Mouse (Mus musculus) olfactory bulb, adult 2 months (tissue): ENCODE data around the gene Asphd1. TPM values are rescaled to one million over a fixed set of nuclear protein-coding genes. Genes with fewer than 3 reads are reported as not detected.

Experiments
- H3K27ac ChIP-seq: fragments of 200-500 bp; 2 replicates; pipeline ENCODE4 v1.5.1; 2012; ENCODE audit warnings: low read depth, low read length; ENCODE audit not compliant: insufficient read depth
- H3K4me1 ChIP-seq: fragments of 200-500 bp; 2 replicates; pipeline ENCODE4 v1.6.1; 2012; ENCODE audit warnings: low read length; ENCODE audit not compliant: control insufficient read depth, insufficient read depth
- H3K4me3 ChIP-seq: fragments of 200-500 bp; 2 replicates; pipeline ENCODE4 v1.5.1; 2012; ENCODE audit warnings: mild to moderate bottlenecking, low read depth, low read length, moderate library complexity; ENCODE audit not compliant: insufficient read depth
- CTCF ChIP-seq: fragments of 200-500 bp; IDR thresholded peaks from 2 replicates; pipeline ENCODE4 v1.5.1; 2012; ENCODE audit warnings: low read depth, mild to moderate bottlenecking, low read length, moderate library complexity; ENCODE audit not compliant: insufficient read depth
- POLR2A ChIP-seq: fragments of 200-500 bp; IDR thresholded peaks from 2 replicates; pipeline ENCODE4 v1.6.1; 2012; ENCODE audit warnings: mild to moderate bottlenecking, low read depth, low read length, moderate library complexity; ENCODE audit not compliant: insufficient read depth
- WGBS: fragments of 180-500 bp; shearing (Covaris S2); methylation state at CpG from one replicate; pipeline ENCODE4 v1.1.7; 2018; 5-methylcytosine and 5-hydroxymethylcytosine counted together
- polyA plus RNA-seq: library from polyadenylated mRNA; stranded (reverse); fragments of >200 nt; gene quantifications from 2 replicates; pipeline ENCODE4 v1.2.4, GENCODE M21; 2012; ENCODE audit warnings: low replicate concordance; ENCODE audit not compliant: missing spikeins, insufficient read depth, insufficient read length

Gene Asphd1
- polyA plus RNA-seq: not detected in 2 replicates

DNA sequence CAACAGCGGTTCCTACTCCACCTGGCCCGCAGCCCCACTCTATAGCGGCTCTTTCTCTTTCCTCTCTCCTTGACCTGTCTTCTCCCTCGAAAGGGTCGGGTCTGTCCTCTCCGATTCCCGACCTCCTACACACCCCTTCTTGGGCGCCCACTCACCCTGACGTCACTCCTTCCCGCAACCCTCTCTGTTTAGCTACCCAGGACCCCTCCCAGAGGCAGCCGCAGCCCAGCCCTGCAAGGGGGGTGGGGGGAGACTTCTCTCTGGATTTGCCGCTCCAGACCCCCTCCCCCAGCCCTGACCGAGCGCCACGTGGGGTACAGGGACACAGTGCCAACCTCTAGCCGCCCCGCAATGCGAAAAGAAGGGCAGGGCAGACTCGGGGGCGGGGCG, at the start of gene Asphd1:
Asphd1 (minus strand) TSS at position 180 of the 390 bp plus-strand sequence.
- peak within 1 kb of the TSS; percentile 95 for H3K27ac ChIP-seq
- H3K4me1 ChIP-seq: peaks cover 49% of the 10 kb centered on the region
- H3K4me3 ChIP-seq: peak within 1 kb of the TSS; percentile 81
- TF ChIP-seq POLR2A (no peak), CTCF (no peak)
- 2% methylated on average over 21 of the region's 21 CpGs for WGBS

DNA sequence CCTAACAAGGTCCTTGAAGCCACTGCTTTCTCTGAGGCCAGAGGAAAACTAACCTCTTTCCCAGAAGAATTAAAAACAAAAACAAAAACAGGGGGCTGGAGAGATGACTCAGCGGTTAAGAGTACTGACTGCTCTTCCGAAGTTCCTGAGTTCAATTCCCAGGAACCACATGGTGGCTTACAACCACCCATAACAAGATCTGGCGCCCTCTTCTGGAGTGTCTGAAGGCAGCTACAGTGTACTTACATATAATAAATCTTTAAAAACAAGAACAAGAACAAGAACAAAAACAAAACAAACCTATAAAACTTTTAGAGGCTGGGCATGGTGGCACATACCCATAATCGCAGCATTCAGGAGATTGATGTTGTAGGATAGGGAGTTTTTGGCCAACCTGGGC, 47.1 kb upstream of the Asphd1 start:
- Histone ChIP-seq H3K4me3 (no peak overlapping the region), H3K4me1 (no peaks in the 10 kb centered on the region), H3K27ac (no peak overlapping the region)
- 88% methylated on average over 4 of the region's 4 CpGs for WGBS
- no peak for TF ChIP-seq POLR2A
- no peak for TF ChIP-seq CTCF

DNA sequence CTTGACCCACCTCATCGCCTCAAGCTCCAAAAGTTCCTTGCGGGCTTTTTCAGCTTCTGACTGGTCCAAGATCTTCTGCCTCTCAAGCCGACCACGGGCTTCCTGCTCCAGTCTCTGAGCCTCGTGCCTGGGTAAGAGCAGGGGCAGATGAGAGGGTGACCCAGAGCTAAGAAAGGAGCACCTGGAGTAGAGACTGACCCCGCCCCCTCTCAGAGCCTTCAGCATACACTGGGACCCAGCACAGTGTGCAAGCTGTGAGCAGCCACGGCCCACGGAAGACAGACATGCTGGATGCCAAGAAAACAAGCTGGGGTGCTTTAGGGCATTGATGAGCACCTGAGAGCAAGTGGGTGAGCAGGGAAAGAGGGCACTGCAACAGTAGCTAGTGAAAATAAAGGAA, 39.4 kb upstream of the Asphd1 start:
- Histone ChIP-seq H3K4me3 (no peak overlapping the region), H3K4me1 (peaks cover 4% of the 10 kb centered on the region), H3K27ac (no peak overlapping the region)
- no peak for TF ChIP-seq POLR2A
- TF ChIP-seq CTCF: no peak
- WGBS: 75% methylated on average over 8 of the region's 8 CpGs

DNA sequence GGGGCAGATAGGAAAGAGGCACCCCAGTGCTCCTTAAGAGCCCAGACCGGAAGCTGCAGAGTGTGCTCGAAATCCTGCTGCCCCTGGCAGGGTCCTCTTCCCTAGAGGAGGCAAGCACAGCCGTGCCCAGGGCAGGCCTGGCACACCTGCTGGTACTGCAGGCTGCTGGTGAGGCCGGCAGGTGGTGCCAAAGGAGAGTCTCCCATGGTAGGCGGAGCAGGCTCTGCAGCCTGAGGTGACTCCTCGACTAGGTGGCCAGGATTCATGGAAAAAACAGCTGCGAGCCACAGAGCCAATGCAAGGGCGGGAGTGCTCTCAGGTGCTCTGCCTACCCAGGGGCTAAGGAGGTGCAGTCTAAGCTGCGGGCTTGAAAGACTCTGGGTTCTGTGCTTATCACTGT, 36.9 kb upstream of the Asphd1 start:
- no peak overlapping the region for H3K4me3 ChIP-seq
- 45% methylated on average over 9 of the region's 9 CpGs for WGBS
- peak; percentile 35; the same call in 1 of the 2 replicates for TF ChIP-seq CTCF
- TF ChIP-seq POLR2A: no peak
- no peak overlapping the region for H3K27ac ChIP-seq
- H3K4me1 ChIP-seq: peaks cover 4% of the 10 kb centered on the region

DNA sequence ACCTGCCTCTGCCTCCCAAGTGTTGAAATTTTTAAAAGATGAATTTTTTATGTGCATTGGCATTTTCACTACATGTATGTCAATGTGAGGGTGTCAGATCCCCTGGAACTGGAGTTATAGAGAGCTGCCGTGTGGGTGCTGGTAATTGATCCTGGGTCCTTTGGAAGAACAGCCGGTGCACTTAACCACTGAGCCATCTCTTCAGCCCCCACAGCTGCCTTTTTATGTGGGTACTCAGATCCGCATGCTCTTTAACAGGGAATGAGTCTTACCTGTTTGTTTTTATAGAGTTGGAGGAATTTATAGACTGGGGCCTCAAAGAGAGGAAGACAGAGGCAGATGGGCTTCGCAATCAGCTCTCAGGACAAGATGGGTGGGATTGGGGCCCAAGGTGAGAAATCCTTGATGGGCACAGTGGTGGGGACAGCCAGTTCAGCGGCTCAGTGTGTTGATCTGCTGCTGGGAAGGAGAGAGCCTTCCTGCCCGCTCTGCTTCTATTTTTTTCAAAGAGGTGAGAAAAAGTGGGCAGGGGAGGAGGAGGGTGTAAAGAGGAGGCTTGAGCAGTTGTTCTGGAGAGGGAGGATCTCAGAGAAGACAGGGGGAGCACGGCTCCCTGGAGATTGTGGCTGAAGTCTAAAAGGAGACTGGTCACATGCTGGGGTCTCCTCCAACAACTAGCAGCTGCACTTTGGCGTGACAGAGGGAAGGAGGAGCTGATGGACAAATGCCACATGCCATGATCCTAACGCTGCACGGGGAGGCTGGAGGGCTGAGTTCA, 35.5 kb upstream of the Asphd1 start:
- Histone ChIP-seq H3K4me1 (peaks cover 4% of the 10 kb centered on the region), H3K27ac (no peak overlapping the region), H3K4me3 (no peak overlapping the region)
- WGBS: 55% methylated on average over 10 of the region's 10 CpGs
- no peak for TF ChIP-seq CTCF
- no peak for TF ChIP-seq POLR2A

DNA sequence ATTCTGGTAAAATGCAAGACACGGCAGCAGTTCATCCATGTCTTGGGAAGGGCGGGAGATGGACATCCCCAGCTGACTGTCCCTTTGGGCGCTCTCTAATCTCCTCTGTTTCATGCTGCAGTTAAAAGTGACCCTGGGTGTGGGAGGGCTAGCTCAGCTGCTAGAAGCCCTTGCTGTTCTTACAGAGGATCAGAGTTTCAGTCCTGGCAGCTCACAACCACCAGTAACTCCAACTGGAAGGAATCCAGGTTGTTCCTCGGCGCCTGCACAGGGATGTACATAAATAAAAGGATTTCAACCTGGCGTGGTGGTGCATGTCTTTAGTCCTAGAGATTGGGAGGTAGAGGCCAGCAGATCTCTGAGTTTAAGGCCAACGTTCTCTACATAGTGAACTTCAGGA, 33.7 kb upstream of the Asphd1 start:
- WGBS: 75% methylated on average over 7 of the region's 7 CpGs

DNA sequence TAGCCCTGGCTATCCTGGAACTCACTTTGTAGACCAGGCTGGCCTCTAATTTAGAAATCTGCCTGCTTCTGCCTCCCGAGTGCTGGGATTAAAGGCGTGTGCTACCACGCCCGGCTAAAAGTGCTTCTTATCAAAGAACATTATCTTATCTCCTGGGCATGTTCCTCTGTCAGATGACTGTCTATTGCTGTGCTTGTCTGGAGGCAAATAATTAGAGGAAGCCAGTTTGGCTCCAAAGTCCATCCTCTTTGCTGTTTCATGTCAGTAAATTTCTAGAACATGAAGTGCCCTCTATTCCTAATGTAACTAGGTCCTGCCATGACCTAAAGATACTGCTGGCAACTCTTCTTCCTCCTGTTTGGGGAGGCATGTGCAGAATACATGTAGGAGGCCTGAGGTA, 32.7 kb upstream of the Asphd1 start:
- WGBS: 96% methylated on average over 4 of the region's 4 CpGs
- H3K4me3 ChIP-seq: no peak overlapping the region
- H3K4me1 ChIP-seq: peaks cover 7% of the 10 kb centered on the region
- H3K27ac ChIP-seq: no peak overlapping the region
- TF ChIP-seq CTCF: no peak
- TF ChIP-seq POLR2A: no peak

More for the DNA sequence above, 33.7 kb upstream of the Asphd1 start:
- TF ChIP-seq POLR2A (no peak), CTCF (no peak)
- Histone ChIP-seq H3K27ac (no peak overlapping the region), H3K4me3 (no peak overlapping the region), H3K4me1 (peaks cover 6% of the 10 kb centered on the region)

DNA sequence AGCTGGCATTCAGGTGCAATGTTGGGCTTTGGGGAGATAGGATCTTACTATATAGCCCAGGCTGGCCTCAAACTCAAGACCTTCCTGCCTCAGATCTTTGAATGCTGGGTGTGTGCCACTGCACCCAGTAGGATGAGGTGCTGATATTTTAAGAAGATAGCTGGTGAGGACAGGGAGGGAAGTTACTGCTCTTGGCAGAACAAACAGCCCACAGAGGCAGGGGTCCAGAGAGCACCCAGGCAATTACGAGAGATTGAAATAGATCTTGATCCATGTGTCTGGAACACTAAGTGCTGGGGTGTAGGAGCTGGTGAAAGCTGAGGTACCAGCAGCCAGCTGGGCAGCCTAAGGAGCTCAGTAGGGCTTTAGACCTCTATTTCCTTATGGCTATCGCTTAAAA, 32.2 kb upstream of the Asphd1 start:
- 84% methylated on average over 2 of the region's 2 CpGs for WGBS
- Histone ChIP-seq H3K4me3 (no peak overlapping the region), H3K27ac (no peak overlapping the region), H3K4me1 (peaks cover 7% of the 10 kb centered on the region)
- TF ChIP-seq CTCF (no peak), POLR2A (no peak)

DNA sequence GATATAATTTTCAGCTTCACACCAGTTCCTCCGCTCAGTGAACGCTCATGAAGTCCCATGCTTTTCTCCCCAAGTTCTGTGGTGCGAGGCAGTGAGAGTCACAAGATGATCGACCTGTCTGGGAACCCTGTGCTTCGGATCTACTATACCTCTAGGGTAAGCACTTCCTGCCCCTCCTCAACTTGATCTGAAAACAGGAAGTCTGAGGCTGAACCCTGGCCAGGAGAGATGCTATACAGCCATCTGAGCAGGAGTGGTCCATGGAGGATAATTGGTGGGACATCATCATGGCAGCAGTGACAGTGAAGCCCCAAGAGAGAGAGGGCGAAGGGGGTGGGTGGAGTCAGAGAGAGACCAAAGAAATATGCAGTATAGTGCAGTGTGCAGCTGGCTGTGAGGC, 29.5 kb upstream of the Asphd1 start:
- Histone ChIP-seq H3K27ac (no peak overlapping the region), H3K4me3 (no peak overlapping the region), H3K4me1 (peaks cover 3% of the 10 kb centered on the region)
- no peak for TF ChIP-seq POLR2A
- TF ChIP-seq CTCF: no peak
- 92% methylated on average over 6 of the region's 6 CpGs for WGBS
